Mouse (Mus musculus): ENCODE measurements around the gene Slc5a5.

DNA sequence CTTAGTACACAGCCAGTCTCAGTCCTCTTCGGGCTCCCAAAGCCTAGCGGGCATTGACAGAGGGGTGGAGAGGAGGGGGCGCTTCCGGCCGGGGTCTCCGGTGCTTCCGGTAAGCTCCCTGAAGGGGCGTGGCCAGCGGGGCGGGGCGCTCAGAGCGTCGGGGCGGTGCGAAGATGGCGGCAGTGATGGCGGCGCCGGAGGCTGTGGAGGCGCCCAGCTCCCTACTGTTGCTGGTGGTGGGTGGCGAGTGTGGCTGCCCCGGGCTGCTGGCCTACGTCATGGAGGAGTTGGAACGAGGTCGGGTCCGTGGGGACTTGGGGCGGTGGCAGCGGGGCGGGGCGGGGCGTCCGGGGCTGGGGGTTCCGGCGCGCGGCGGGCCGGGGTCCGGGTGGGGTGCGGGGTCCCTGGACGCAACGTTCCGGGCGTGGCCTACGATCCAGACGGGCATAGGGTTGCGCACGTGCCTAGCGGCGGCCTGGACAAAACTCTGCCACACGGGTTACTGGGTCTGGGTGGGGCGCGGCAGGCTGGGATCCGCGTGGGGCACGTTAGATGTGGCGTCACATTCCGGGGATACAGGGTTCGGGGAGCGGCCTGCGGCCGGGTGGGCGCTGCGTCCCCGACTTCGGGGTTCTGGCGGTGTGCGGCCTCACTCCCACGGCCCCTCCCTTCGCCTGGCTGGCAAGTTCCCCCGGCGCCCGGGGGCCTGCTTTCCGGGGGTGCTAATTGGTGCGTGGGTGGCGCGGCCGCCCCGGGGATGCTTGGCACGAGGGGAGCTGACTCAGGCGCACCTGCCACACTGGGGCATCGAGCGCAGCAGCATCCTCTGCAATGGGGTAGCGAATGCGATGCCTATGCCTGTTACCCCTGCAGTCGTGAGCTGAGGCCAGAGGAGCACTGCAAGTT is 13.5 kb upstream of the Slc5a5 start, which contains the start of gene Map1s:
- no peak for TF ChIP-seq CTCF (IDR thresholded peaks at IDR 0.05; ENCODE audit: low read depth, low read length)
- no peak for TF ChIP-seq GATA1 (IDR thresholded peaks at IDR 0.05; ENCODE audit: borderline replicate concordance, low read length)
- TF ChIP-seq GATA2 (IDR thresholded peaks at IDR 0.05; ENCODE audit: borderline replicate concordance, low read depth, low read length), result no peak
- no peak for TF ChIP-seq POLR2AphosphoS5 (IDR thresholded peaks at IDR 0.05; ENCODE audit: insufficient replicate concordance, low read depth, low read length)
- TF ChIP-seq TAL1 (conservative IDR thresholded peaks at IDR 0.05; ENCODE audit: low read depth, low read length), result no peak
